Mouse (Mus musculus) adrenal gland, postnatal 14 days (tissue): ENCODE measurements at regions not wholly inside any gene's neighbourhood (a gene's known extent, or its start where the extent isn't known, plus 50 kb on each side); places are given as distances from the start of the nearest gene placed in this dataset.
A peak's percentile ranks its signal among the peaks of the same experiment; 100 is the strongest.

Source experiments
- DNase-seq: peaks from one replicate; pipeline ENCODE4 v3.0.0; 2021; ENCODE audit warnings: mixed read lengths

GRCm38 (mm10) chr8:128056251-128056650 is 302.2 kb upstream of the Nrp1 start:
- DNase-seq = no peak

GRCm38 (mm10) chr8:128057845-128058244 is 300.6 kb upstream of the Nrp1 start:
- no peak for DNase-seq

GRCm38 (mm10) chr8:128059817-128060216 is 298.6 kb upstream of the Nrp1 start:
- no peak for DNase-seq

GRCm38 (mm10) chr8:128064211-128064610 is 294.2 kb upstream of the Nrp1 start:
- DNase-seq = no peak

GRCm38 (mm10) chr8:128065127-128065526 is 293.3 kb upstream of the Nrp1 start:
- DNase-seq = no peak

- no peak for DNase-seq
These were observed 292.3 kb upstream of the Nrp1 start for GRCm38 (mm10) chr8:128065964-128066680.

GRCm38 (mm10) chr8:128069749-128070148 is 288.7 kb upstream of the Nrp1 start:
- DNase-seq = no peak

GRCm38 (mm10) chr8:128075566-128075965 is 282.8 kb upstream of the Nrp1 start:
- no peak for DNase-seq

- no peak for DNase-seq
These were observed 282.2 kb upstream of the Nrp1 start for GRCm38 (mm10) chr8:128076226-128076625.

- DNase-seq = peak; percentile 9
These were observed 279.7 kb upstream of the Nrp1 start for GRCm38 (mm10) chr8:128078740-128079139.

- no peak for DNase-seq
These were observed 272.6 kb upstream of the Nrp1 start for GRCm38 (mm10) chr8:128085800-128086199.

GRCm38 (mm10) chr8:128087500-128087899 is 270.9 kb upstream of the Nrp1 start:
- DNase-seq = no peak

GRCm38 (mm10) chr8:128092826-128093225 is 265.6 kb upstream of the Nrp1 start:
- DNase-seq = peak; percentile 44

GRCm38 (mm10) chr8:128095451-128095850 is 263.0 kb upstream of the Nrp1 start:
- DNase-seq = no peak

GRCm38 (mm10) chr8:128097601-128098000 is 260.8 kb upstream of the Nrp1 start:
- DNase-seq = no peak

GRCm38 (mm10) chr8:128103380-128103779 is 255.0 kb upstream of the Nrp1 start:
- DNase-seq = no peak

- no peak for DNase-seq
These were observed 251.8 kb upstream of the Nrp1 start for GRCm38 (mm10) chr8:128106569-128106968.

- no peak for DNase-seq
These were observed 251.4 kb upstream of the Nrp1 start for GRCm38 (mm10) chr8:128107041-128107440.

- DNase-seq = no peak
These were observed 249.4 kb upstream of the Nrp1 start for GRCm38 (mm10) chr8:128109036-128109435.

GRCm38 (mm10) chr8:128111132-128111531 is 247.3 kb upstream of the Nrp1 start:
- DNase-seq = no peak

GRCm38 (mm10) chr8:128113116-128113515 is 245.3 kb upstream of the Nrp1 start:
- peak; percentile 74 for DNase-seq

GRCm38 (mm10) chr8:128141290-128141966 is 217.0 kb upstream of the Nrp1 start:
- DNase-seq = no peak

GRCm38 (mm10) chr8:128148351-128148942 is 210.0 kb upstream of the Nrp1 start:
- DNase-seq = no peak

- DNase-seq = no peak
These were observed 202.8 kb upstream of the Nrp1 start for GRCm38 (mm10) chr8:128155604-128156003.
